Mouse (Mus musculus): ENCODE results near the gene Mxd1. TPM values are rescaled to one million over a fixed set of nuclear protein-coding genes. Genes with fewer than 3 reads are reported as not detected.

Mxd1 gene
- total and polyA plus RNA-seq, 3 experiments, result 3.2 to 3.6 TPM; not detected in 1

DNA sequence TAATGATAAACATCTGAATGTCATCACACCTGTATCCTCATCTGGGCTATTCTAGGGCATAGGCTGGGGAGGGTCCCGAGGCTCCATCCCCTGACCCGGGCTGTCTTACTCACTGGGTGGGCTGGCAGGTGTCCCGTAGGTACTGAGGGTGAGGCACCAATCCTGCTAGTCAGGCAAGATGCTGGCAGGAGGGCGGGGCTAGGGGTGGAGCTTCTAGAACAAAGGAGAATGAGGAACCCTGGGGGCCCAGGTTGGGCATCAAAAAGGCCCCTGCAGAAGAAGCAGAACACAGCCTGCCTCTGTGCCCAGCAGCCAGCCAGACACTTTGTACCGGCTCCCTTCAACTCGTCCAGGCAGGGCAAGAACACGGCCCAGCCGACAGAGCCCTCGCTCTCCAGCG, 41.0 kb downstream of the Mxd1 start, which contains the start of gene Asprv1:
TSS of gene Asprv1 (plus strand) at position 219 of the 400 bp plus-strand sequence.
- peak; percentile 31 for DNase-seq (ENCODE audit: low read depth, low spot score)
- H3K27ac ChIP-seq (ENCODE audit: control insufficient read depth, low read depth, low read length), result no peak within 1 kb of the TSS

GRCm38 (mm10) chr6:86624074-86625030, 44.6 kb downstream of the Mxd1 start:
- Histone ChIP-seq H3K4me1 (ENCODE audit: control insufficient read depth in 1 of 2, insufficient read depth in 2 of 2, low read length in 2 of 2) (no peaks in the 10 kb centered on the region), H3K27me3 (ENCODE audit: control insufficient read depth in 1 of 2, insufficient read depth in 2 of 2, low read length in 2 of 2) (peaks cover 5 to 12% of the 10 kb centered on the region in 2 experiments), H3K79me2 (ENCODE audit: control insufficient read depth, insufficient read depth, low read length, poor library complexity) (no peaks in the 10 kb centered on the region), H3K9me3 (replicated peaks; ENCODE audit: insufficient read depth, low read length) (no peaks in the 10 kb centered on the region), H3K9ac (ENCODE audit: control insufficient read depth, low read depth, low read length, poor library complexity, severe bottlenecking) (no peak overlapping the region), H3K36me3 (ENCODE audit: control insufficient read depth in 1 of 2, insufficient read depth in 2 of 2, low read length in 2 of 2) (no peaks in the 10 kb centered on the region), H3K27ac (ENCODE audit: control insufficient read depth, low read depth, low read length) (no peak overlapping the region), H3K4me3 (ENCODE audit: control insufficient read depth in 1 of 2, insufficient read depth in 1 of 2, low read depth in 2 of 2, low read length in 2 of 2) (no peak overlapping the region)
- no peak for DNase-seq (ENCODE audit: low read depth, low spot score)
- TF ChIP-seq MAFK (IDR thresholded peaks at IDR 0.05; ENCODE audit: borderline replicate concordance, low read depth, low read length), result no peak

More for the DNA sequence above, 41.0 kb downstream of the Mxd1 start, which contains the start of gene Asprv1:
- H3K4me1 ChIP-seq (ENCODE audit: control insufficient read depth in 1 of 2, insufficient read depth in 2 of 2, low read length in 2 of 2), result no peaks in the 10 kb centered on the region
- H3K4me3 ChIP-seq (ENCODE audit: control insufficient read depth in 1 of 2, insufficient read depth in 1 of 2, low read depth in 2 of 2, low read length in 2 of 2), result no peak within 1 kb of the TSS
- no peak within 1 kb of the TSS for H3K9ac ChIP-seq (ENCODE audit: control insufficient read depth, low read depth, low read length, poor library complexity, severe bottlenecking)
- H3K79me2 ChIP-seq (ENCODE audit: control insufficient read depth, insufficient read depth, low read length, poor library complexity), result no peaks in the 10 kb centered on the region
- H3K36me3 ChIP-seq (ENCODE audit: control insufficient read depth in 1 of 2, insufficient read depth in 2 of 2, low read length in 2 of 2), result no peaks in the 10 kb centered on the region
- H3K27me3 ChIP-seq (ENCODE audit: control insufficient read depth in 1 of 2, insufficient read depth in 2 of 2, low read length in 2 of 2), result peaks cover 3 to 4% of the 10 kb centered on the region in 2 experiments; a peak in 2 of 4 replicates
- no peaks in the 10 kb centered on the region for H3K9me3 ChIP-seq (replicated peaks; ENCODE audit: insufficient read depth, low read length)
- TF ChIP-seq MYC (IDR thresholded peaks at IDR 0.05; ENCODE audit: low read depth, low read length) (no peak), RCOR1 (IDR thresholded peaks at IDR 0.05; ENCODE audit: low read depth, low read length) (no peak), ELF1 (IDR thresholded peaks at IDR 0.05; ENCODE audit: low read depth, low read length) (no peak), CHD2 (IDR thresholded peaks at IDR 0.05; ENCODE audit: low read length) (no peak), NRF1 (IDR thresholded peaks at IDR 0.05; ENCODE audit: insufficient read depth, low read depth, low read length, poor library complexity, severe bottlenecking) (no peak), JUND (IDR thresholded peaks at IDR 0.05; ENCODE audit: low read depth, low read length) (no peak), CHD1 (IDR thresholded peaks at IDR 0.05; ENCODE audit: low read depth, low read length) (no peak), MAX (IDR thresholded peaks at IDR 0.05; ENCODE audit: low read length) (no peak), GABPA (IDR thresholded peaks at IDR 0.05; ENCODE audit: low read depth, low read length) (no peak), ZMIZ1 (IDR thresholded peaks at IDR 0.05; ENCODE audit: low read depth, low read length) (no peak), TCF12 (IDR thresholded peaks at IDR 0.05; ENCODE audit: low read depth, low read length) (no peak), MAZ (IDR thresholded peaks at IDR 0.05; ENCODE audit: low read depth, low read length) (no peak), RAD21 (IDR thresholded peaks at IDR 0.05; ENCODE audit: low read depth, low read length) (no peak)
